Mouse (Mus musculus) urinary bladder, postnatal 36 days (tissue): ENCODE results near the gene Fam25c.

Experiments
- DNase-seq, 2 experiments: peaks; one replicate each; pipeline ENCODE4 v3.0.0; 2022; ENCODE audit warnings: low spot score in 2 of 2, mixed read lengths in 1 of 2

Gene Fam25c

DNA sequence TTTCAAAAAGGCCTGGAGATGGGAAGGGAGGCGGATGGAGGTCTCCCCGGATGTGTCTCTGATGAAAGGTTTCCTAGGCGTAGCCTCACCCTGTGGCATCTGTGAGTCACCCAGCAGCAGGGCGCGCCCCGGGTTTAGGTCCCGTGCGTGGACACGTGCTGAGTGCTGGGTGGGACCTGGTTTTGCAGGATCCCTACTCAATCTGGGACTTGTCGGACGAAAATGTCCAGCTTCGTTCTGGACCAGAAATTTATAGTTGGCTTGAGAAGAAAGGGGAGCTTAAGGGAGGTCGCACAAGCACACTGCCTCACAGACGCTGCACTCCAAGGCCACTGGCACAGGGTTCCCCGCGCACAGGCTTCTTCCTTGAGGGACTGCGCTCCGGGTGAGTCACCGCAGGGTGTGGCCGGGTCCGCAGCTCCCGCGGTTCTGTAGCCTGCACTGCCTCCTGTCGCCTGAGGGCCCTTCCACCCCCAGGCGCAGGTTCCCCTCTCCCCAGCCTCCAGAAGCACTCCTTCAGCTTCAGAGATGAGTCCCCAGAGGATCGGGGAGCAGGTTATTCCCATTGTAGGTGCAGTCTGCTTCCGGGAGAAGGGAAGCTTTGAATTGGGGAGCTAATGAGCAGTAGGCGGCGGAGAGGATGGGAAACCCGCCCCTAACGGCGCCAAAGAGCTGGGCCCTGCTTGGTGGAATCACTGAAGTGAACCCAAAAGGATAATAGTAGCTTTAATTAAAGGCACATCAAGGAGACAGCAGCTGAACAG lies 8.4 kb upstream of the Fam25c start:
- peak; percentile 89 to 91 for DNase-seq

GRCm38 (mm10) chr14:34362726-34363445 lies 7.7 kb upstream of the Fam25c start:
- DNase-seq = peak; percentile 76 to 77

- DNase-seq = peak in 1 of 2 experiments; percentile 20
These were observed 6.9 kb upstream of the Fam25c start for GRCm38 (mm10) chr14:34362135-34362534.

GRCm38 (mm10) chr14:34360251-34360650 lies 5.0 kb upstream of the Fam25c start:
- no peak for DNase-seq

DNA sequence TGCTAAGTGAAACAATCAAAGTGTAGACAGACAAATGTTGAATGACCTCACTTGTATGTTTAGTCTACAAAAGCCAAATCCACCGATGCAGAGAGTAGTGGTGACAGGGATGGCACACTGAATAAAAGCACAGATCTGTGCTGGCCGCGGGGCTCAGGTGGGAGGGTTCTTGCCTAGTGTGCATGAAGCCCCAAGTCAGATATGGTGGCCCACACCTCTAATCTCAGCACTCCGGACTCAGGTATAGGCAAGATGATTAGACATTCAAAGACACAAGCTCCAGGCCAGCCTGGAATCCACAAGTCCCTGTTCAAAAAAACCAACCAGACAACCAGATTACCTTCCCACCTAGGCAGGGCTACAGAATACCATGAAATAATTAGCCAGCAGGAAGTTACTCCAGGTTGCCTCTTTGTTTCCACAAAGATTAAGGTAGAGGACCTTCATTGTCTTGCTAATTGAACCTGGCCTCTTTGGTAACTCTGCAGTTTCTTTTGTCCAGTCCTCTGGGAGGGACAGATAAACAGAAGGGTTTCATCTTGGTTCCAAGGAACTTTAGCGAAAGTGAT lies 4.5 kb upstream of the Fam25c start:
- DNase-seq = no peak

- peak; percentile 35 to 45 for DNase-seq
These were observed 2.6 kb upstream of the Fam25c start for GRCm38 (mm10) chr14:34357671-34358455.

DNA sequence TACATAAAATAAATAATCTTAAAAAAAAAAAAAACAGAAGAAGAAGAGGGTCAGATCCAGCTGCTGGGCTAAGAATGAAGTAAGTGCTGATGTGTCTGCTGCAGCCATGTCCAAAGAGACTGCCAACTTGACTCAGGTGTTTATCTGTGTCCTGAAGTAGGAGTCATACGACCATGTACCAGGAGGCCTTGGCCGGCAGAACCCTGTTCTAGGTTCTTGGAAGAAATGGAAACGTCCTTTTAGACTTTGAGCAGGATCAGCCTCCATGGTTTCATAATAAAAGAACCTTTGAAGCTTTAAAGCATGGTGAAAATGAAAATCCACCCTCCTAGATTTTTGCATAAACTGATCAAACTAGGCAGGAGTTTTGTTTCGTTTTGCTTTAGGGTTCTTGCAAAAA lies 777 bp downstream of the Fam25c start:
- DNase-seq = no peak

DNA sequence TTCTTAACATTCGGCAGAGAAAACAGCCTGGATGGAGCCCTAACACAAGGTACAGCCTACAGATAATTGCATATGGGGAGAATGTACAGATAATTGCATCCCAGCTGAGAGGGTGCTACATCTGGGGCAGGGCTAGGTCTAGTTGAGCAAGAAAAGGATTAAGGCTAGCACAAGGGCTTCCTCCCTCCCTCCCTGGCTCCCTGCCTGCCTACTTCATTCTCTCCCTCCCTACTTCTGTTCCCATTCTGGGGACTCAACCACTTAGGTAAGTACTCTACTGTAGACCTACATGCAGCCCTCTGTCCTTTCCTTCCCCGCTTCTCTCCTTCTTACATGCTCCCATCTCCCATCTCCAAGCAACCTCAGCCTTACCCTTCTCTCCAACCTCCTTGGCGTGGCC lies 1.9 kb downstream of the Fam25c start:
- no peak for DNase-seq

DNA sequence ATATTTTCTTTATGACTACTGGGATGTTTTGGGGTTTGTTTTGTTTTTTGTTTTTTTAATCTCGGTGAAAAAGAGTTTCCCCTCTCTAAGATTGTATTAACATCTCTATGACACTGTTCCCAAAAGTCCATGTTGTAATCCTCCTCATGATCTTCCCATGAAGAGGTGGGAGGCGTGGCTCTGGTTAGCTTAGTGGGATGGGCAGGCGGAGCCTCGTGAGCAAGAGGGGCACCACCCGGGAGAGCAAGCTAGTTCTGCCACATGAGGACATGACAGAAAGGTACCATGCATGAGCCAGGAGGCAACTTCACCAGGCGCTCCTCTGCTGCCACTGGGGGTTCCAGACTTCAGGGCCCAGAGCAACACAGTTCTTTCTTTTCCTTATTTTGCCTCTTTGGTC lies 2.7 kb downstream of the Fam25c start:
- DNase-seq = no peak

DNA sequence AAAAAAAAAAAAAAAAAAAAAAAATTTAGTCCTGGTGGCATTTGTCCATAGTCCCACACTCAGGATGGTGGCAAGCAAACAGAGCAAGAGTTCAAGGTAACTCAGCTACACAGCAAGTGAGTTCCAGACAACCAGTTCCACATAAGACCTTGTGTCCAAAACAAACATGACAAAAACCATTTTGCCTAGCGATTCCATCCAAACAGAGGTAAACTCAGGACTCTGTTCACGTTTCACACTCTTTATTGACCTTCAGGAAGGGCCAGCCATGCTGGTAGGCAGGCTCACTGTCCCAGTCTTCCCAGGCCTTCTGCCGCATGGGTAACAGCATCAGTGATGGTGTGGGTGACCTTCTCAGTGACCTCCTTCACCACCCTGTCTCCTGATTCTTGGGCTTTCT lies 3.6 kb downstream of the Fam25c start:
- DNase-seq = no peak

DNA sequence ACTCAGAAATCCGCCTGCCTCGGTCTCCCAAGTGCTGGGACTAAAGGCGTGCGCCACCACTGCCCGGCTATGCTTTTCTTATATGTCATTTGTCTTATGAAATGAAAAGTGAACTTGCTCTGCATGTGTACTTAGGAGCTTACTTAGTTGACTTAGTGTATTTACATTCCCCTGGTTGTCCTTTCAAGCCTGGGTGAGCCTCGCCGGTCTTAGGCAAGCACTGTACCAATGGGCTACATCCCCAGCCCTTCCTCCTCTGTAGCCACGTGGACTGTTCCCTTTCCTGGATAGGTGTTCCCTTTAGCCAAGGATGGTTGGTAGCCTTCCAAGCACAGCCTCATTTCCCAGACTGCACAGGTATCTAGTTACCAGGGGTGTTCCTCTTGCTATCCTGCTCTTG lies 6.2 kb downstream of the Fam25c start:
- DNase-seq = peak; percentile 46 to 60

DNA sequence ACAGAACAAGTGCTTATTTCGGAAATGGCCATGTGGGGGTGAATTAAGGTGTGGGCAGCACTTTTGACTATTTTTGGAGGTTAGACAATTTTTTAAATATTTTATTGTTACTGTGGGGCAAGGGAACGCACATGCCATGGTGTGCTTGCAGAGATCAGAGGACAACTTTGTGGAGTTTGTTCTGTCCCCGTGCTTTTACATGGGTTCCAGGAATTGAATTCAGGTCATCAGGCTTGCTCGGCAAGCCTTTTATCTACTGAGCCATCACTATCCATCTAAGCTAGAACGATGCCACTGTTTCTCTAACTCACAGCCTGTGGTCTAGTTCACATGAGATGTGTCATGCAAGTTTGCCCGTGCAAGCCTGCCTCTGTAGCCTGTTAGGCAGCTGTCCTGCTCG lies 6.9 kb downstream of the Fam25c start:
- no peak for DNase-seq

GRCm38 (mm10) chr14:34347084-34347483 lies 8.1 kb downstream of the Fam25c start:
- no peak for DNase-seq

- DNase-seq = no peak
These were observed 9.3 kb downstream of the Fam25c start for GRCm38 (mm10) chr14:34345771-34346566.

- DNase-seq = no peak
These were observed 10.9 kb downstream of the Fam25c start for GRCm38 (mm10) chr14:34344361-34344760.

DNA sequence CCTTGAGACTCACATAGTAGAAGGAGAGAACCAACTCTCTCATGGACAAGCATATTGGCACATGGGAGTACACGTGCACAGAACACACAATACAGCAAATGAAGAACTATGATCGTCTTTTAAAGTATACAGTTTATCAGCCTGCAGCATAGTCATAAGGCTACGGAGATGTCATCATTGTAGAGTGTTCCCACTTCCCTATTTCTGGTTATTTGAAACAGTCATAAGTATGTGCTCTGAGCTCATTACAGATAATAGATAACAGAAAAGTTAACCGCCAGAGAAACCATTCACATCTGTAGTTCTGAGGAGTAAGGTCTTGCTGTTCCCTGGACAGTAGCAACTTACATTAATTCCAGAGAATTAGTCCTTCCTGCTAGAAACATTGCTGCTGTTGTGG lies 12.2 kb downstream of the Fam25c start:
- DNase-seq = no peak

- DNase-seq = no peak
These were observed 13.2 kb downstream of the Fam25c start for GRCm38 (mm10) chr14:34341993-34342392.

- DNase-seq = no peak
These were observed 15.8 kb downstream of the Fam25c start for GRCm38 (mm10) chr14:34339446-34339845.

DNA sequence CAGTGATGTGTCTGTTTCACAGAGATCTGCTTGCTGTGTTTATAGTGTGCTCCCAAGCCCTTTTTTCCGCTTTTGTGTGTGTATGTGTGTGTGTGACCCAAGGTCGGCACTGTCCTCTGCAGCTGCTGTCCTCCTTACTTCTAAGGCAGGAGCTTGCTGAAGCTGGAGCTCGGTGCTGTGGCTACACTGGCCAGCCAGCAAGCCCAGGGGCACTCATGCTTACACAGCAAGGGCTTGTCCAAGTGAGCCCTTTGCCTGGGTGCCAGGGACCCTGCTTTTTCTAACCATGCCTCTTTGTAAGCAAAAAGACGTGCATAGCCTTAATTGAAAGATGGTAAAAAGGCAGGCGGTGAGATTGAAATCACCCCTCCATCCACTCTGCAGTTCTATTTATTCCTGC lies 22.8 kb downstream of the Fam25c start:
- DNase-seq = no peak

DNA sequence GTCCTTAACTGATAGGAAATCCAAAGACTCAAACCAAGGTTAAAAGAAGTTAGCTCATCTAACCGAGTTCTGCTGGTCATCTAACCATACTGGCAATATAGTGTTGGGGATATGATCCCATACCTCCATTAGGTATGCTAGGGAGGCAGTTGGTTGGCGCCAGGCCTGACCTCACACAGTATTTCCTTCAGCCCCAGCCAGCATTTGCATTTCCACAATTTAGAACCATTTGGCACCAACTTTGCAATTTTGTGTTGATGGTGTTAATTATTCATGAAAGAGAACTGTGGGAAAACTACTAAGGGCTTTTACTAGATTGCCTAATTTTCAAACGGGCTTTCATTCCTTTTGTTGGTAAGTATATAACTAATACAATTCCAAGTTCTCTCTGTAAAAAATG lies 23.3 kb downstream of the Fam25c start:
- DNase-seq = no peak

DNA sequence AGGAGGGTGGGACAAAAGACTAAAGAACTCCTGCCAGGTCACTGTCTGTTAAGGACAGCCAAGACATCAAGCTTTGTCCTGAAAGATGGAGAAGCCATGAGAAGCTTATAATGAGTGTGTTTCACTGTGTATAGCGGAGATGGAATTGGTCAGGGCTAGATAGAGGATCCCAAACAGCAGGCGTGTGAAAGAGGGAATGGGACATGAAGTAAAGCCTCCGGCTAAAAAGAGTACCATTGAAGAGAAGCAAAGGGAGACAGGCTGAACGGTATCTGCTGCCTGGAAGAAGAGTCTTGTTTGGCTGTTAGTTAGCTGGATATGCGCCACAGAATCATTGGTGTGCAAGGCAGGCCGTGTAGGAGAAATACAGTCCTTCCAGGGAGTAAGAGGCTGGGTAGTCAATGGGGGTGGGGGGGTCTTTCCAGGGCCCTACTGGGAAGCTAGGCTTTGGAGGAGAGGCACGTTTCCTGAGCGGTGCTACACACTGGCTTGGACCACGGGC lies 24.5 kb downstream of the Fam25c start:
- no peak for DNase-seq
